Mouse (Mus musculus) stomach, embryonic 16.5 days (tissue): ENCODE measurements around the gene Fam24b. TPM values are rescaled to one million over a fixed set of nuclear protein-coding genes. Genes with fewer than 3 reads are reported as not detected.

Experiments used
- ATAC-seq: fragments of 200-750 bp; cut with Nextera tagmentation; 2 replicates; pipeline ENCODE4 v1.8.0; 2017; ENCODE audit warnings: moderate number of reproducible peaks, moderate TSS enrichment; ENCODE audit not compliant: insufficient read depth, low FRiP score
- H3K27ac ChIP-seq: fragments of 300-500 bp; sonication (generic); 2 replicates; pipeline ENCODE4 v1.5.1; 2014; ENCODE audit warnings: low read length
- H3K27me3 ChIP-seq: fragments of 300-500 bp; sonication (generic); 2 replicates; pipeline ENCODE4 v1.6.1; 2014; ENCODE audit warnings: low read length, control low read depth, mixed read lengths; ENCODE audit not compliant: control insufficient read depth, insufficient read depth
- H3K36me3 ChIP-seq: fragments of 300-500 bp; sonication (generic); 2 replicates; pipeline ENCODE4 v1.6.1; 2014; ENCODE audit warnings: low read length; ENCODE audit not compliant: control insufficient read depth, insufficient read depth
- H3K4me1 ChIP-seq: fragments of 300-500 bp; sonication (generic); 2 replicates; pipeline ENCODE4 v1.6.1; 2014; ENCODE audit warnings: low read length, control low read depth, mixed read lengths; ENCODE audit not compliant: control insufficient read depth, insufficient read depth
- H3K4me2 ChIP-seq: fragments of 300-500 bp; sonication (generic); 2 replicates; pipeline ENCODE4 v1.6.1; 2014; ENCODE audit warnings: low read depth, low read length, mixed read lengths
- H3K4me3 ChIP-seq: fragments of 300-500 bp; sonication (generic); replicated peaks from 2 replicates; pipeline ENCODE4 v1.5.1; 2014; ENCODE audit warnings: mild to moderate bottlenecking, low read length
- H3K9ac ChIP-seq: fragments of 300-500 bp; sonication (generic); 2 replicates; pipeline ENCODE4 v1.6.1; 2014; ENCODE audit warnings: low read length
- H3K9me3 ChIP-seq: fragments of 300-500 bp; sonication (generic); replicated peaks from 2 replicates; pipeline ENCODE4 v1.6.1; 2016; ENCODE audit warnings: low read length, control low read depth; ENCODE audit not compliant: control insufficient read depth
- WGBS: fragments of 180-500 bp; shearing (Covaris S2); extraction: QIAGEN DNeasy Blood & Tissue Kit; methylation state at CpG from one replicate; pipeline ENCODE4 v1.1.7; 2014; 5-methylcytosine and 5-hydroxymethylcytosine counted together
- polyA plus RNA-seq: library from polyadenylated mRNA; unstranded; fragments of >200 nt; fragmentation: Nextera tagmentation; extraction: Ambion mirVana; gene quantifications from 2 replicates; pipeline ENCODE4 v1.2.1, GENCODE M21; 2015

Gene Fam24b
- polyA plus RNA-seq, 1 experiment from 2014 or later = not detected

DNA sequence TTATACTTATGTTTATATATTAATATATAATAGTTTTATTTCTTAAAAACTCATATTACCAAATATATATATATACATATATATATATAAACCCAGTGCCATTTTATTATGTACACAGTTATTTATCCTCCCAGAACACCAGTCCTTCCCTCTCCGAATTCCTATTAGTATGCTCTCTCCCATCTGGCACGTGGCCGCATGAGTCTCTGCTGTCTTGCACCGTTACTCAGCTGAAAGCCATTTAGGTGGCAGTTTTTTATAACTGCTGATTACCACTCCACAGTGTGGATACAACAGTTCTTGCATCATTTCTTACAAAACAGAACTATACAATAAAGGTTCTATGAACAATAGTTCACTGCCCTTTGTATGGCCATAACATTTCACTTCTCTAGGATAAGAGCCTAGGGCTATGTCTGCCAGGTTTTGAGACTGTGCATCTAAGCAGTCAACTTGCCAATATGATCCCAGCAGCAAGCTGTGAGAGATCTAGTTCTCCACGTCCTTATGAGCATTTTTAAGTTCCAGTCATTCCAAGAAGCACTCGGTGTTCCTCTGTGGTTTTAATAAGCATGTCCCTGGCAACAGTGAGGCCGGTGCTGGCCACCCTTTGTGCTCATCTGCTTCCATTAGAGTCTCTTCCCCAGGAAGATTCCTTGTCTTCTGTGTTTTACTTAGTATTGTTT, 16.7 kb upstream of the Fam24b start:
- WGBS = 80% methylated on average over 7 of the region's 7 CpGs
- Histone ChIP-seq H3K27ac (no peak overlapping the region), H3K4me1 (no peaks in the 10 kb centered on the region), H3K9me3 (no peaks in the 10 kb centered on the region), H3K9ac (no peak overlapping the region), H3K27me3 (no peaks in the 10 kb centered on the region), H3K36me3 (peaks cover 18% of the 10 kb centered on the region), H3K4me2 (no peak overlapping the region), H3K4me3 (no peak overlapping the region)
- ATAC-seq = no peak

GRCm38 (mm10) chr7:131337502-131338068, 8.3 kb upstream of the Fam24b start:
- Histone ChIP-seq H3K9ac (no peak overlapping the region), H3K27ac (peak overlapping the region; percentile 15; the same call in 1 of the 2 replicates), H3K4me3 (no peak overlapping the region), H3K9me3 (no peaks in the 10 kb centered on the region), H3K4me2 (no peak overlapping the region), H3K27me3 (no peaks in the 10 kb centered on the region), H3K4me1 (peaks cover 2% of the 10 kb centered on the region; the same call in 1 of the 2 replicates), H3K36me3 (no peaks in the 10 kb centered on the region)
- no peak; the same call in 1 of the 2 replicates for ATAC-seq
- 35% methylated on average over 8 of the region's 8 CpGs for WGBS

GRCm38 (mm10) chr7:131333564-131333963, 4.2 kb upstream of the Fam24b start, which contains the start of gene Fam24a:
Gene Fam24a (plus strand): TSS chr7:131333864.
- no peak within 1 kb of the TSS for H3K27ac ChIP-seq
- 53% methylated on average over 1 of the region's 1 CpGs for WGBS
- no peak for ATAC-seq
- H3K4me3 ChIP-seq = no peak within 1 kb of the TSS
- no peaks in the 10 kb centered on the region for H3K9me3 ChIP-seq
- H3K4me1 ChIP-seq = peaks cover 2% of the 10 kb centered on the region; the same call in 1 of the 2 replicates
- no peaks in the 10 kb centered on the region for H3K27me3 ChIP-seq
- no peak within 1 kb of the TSS for H3K4me2 ChIP-seq
- H3K36me3 ChIP-seq = no peaks in the 10 kb centered on the region
- no peak within 1 kb of the TSS for H3K9ac ChIP-seq

DNA sequence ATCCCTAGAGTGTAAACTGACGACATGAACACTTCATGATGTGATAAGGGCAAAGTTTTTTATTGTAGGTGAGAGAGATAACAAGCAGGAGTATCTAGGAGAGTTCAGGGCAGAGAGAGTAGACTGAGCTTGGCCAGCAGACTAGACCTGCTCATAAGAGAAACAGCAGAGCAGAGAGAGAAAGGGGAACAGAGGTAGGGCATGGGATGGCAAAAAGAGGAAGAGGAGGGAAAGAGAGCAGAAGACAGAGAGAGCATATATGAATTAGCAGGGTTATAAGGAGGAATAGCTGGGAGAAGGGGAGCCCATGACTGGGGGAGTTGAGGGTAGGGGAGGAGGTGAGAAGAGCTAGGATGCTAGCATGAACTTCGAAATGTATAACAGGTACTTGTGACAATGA, 2.4 kb upstream of the Fam24b start:
- Histone ChIP-seq H3K4me3 (no peak overlapping the region), H3K9ac (no peak overlapping the region), H3K27ac (no peak overlapping the region), H3K4me1 (no peaks in the 10 kb centered on the region), H3K4me2 (no peak overlapping the region), H3K9me3 (no peaks in the 10 kb centered on the region), H3K27me3 (no peaks in the 10 kb centered on the region), H3K36me3 (no peaks in the 10 kb centered on the region)
- WGBS = 60% methylated on average over 2 of the region's 2 CpGs
- ATAC-seq = no peak

GRCm38 (mm10) chr7:131327054-131327453, 2.3 kb downstream of the Fam24b start:
- Histone ChIP-seq H3K4me3 (no peak overlapping the region), H3K27ac (no peak overlapping the region), H3K9me3 (no peaks in the 10 kb centered on the region), H3K9ac (no peak overlapping the region), H3K27me3 (no peaks in the 10 kb centered on the region), H3K4me1 (no peaks in the 10 kb centered on the region), H3K4me2 (no peak overlapping the region), H3K36me3 (no peaks in the 10 kb centered on the region)
- WGBS = 81% methylated on average over 5 of the region's 5 CpGs
- ATAC-seq = no peak

- Histone ChIP-seq H3K9me3 (no peaks in the 10 kb centered on the region), H3K36me3 (no peaks in the 10 kb centered on the region), H3K4me3 (no peak within 1 kb of the TSS), H3K27ac (no peak within 1 kb of the TSS), H3K4me1 (no peaks in the 10 kb centered on the region), H3K27me3 (no peaks in the 10 kb centered on the region), H3K9ac (no peak within 1 kb of the TSS), H3K4me2 (no peak within 1 kb of the TSS)
- 77% methylated on average over 2 of the region's 2 CpGs for WGBS
- ATAC-seq = no peak
Measured at GRCm38 (mm10) chr7:131322192-131322591, 7.1 kb downstream of the Fam24b start, which contains the start of gene Cuzd1. Gene Cuzd1 (minus strand): TSS chr7:131322292.

GRCm38 (mm10) chr7:131318340-131318739, 11.0 kb downstream of the Fam24b start:
- 60% methylated on average over 6 of the region's 7 CpGs for WGBS
- H3K27ac ChIP-seq = no peak overlapping the region
- H3K27me3 ChIP-seq = no peaks in the 10 kb centered on the region
- no peak overlapping the region for H3K4me2 ChIP-seq
- no peak overlapping the region for H3K4me3 ChIP-seq
- ATAC-seq = no peak
- no peaks in the 10 kb centered on the region for H3K4me1 ChIP-seq
- no peaks in the 10 kb centered on the region for H3K9me3 ChIP-seq
- H3K9ac ChIP-seq = no peak overlapping the region
- no peaks in the 10 kb centered on the region for H3K36me3 ChIP-seq

GRCm38 (mm10) chr7:131317587-131317986, 11.7 kb downstream of the Fam24b start:
- H3K4me1 ChIP-seq = no peaks in the 10 kb centered on the region
- H3K4me3 ChIP-seq = no peak overlapping the region
- H3K9ac ChIP-seq = no peak overlapping the region
- no peak overlapping the region for H3K4me2 ChIP-seq
- WGBS = 63% methylated on average over 12 of the region's 12 CpGs
- H3K9me3 ChIP-seq = no peaks in the 10 kb centered on the region
- H3K36me3 ChIP-seq = no peaks in the 10 kb centered on the region
- H3K27me3 ChIP-seq = no peaks in the 10 kb centered on the region
- ATAC-seq = no peak
- H3K27ac ChIP-seq = no peak overlapping the region

GRCm38 (mm10) chr7:131314493-131314892, 14.8 kb downstream of the Fam24b start:
- no peaks in the 10 kb centered on the region for H3K36me3 ChIP-seq
- no peaks in the 10 kb centered on the region for H3K27me3 ChIP-seq
- no peak overlapping the region for H3K27ac ChIP-seq
- H3K4me2 ChIP-seq = no peak overlapping the region
- 66% methylated on average over 7 of the region's 7 CpGs for WGBS
- H3K4me3 ChIP-seq = no peak overlapping the region
- no peak for ATAC-seq
- H3K9me3 ChIP-seq = no peaks in the 10 kb centered on the region
- H3K4me1 ChIP-seq = no peaks in the 10 kb centered on the region
- H3K9ac ChIP-seq = no peak overlapping the region
